Mouse (Mus musculus) liver, embryonic 18 days (tissue): ENCODE data around the gene Vmn1r40. TPM values are rescaled to one million over a fixed set of nuclear protein-coding genes. Genes with fewer than 3 reads are reported as not detected.

Experiments
- polyA plus RNA-seq: library from polyadenylated mRNA; depleted of rRNA; stranded (reverse); fragments of >200 nt; gene quantifications from 2 replicates; pipeline ENCODE4 v1.2.3, GENCODE M21; 2012; rRNA removed

Vmn1r40 gene
- polyA plus RNA-seq, result not detected in 2 replicates

GRCm38 (mm10) chr6:89707240-89707639, at the start of gene Vmn1r40:
TSS of gene Vmn1r40 (plus strand) at chr6:89707540.

GRCm38 (mm10) chr6:89740466-89740865, 33.1 kb downstream of the Vmn1r40 start, which contains the start of gene Vmn1r41:
TSS of gene Vmn1r41 (plus strand) at chr6:89740766.

Other genes with a start within 250 kb of the Vmn1r40 start
- gene Chchd6, start 111.9 kb upstream of the Vmn1r40 start, polyA plus RNA-seq, result 9.9 and 10.2 TPM in 2 replicates
- 2.2 and 2.5 TPM in 2 replicates for gene Txnrd3, start 63.6 kb upstream of the Vmn1r40 start, polyA plus RNA-seq
- gene Vmn1r41, start 33.2 kb downstream of the Vmn1r40 start, polyA plus RNA-seq, result not detected in 2 replicates
- gene Vmn1r42, start 168.9 kb downstream of the Vmn1r40 start, polyA plus RNA-seq, result not detected in 2 replicates
- gene Vmn1r43, start 168.9 kb downstream of the Vmn1r40 start, polyA plus RNA-seq, result not detected in 2 replicates
- gene Vmn1r44, start 176.1 kb downstream of the Vmn1r40 start, polyA plus RNA-seq, result not detected in 2 replicates
- gene Vmn1r45, start 233.1 kb downstream of the Vmn1r40 start, polyA plus RNA-seq, result not detected in 2 replicates